Mouse (Mus musculus): ENCODE measurements at regions not wholly inside any gene's neighbourhood (a gene's known extent, or its start where the extent isn't known, plus 50 kb on each side); places are given as distances from the start of the nearest gene placed in this dataset.

GRCm38 (mm10) chr13:101456926-101457325, 311.1 kb downstream of the Pik3r1 start:
- no peak for ATAC-seq (replicated peaks; ENCODE audit: low read depth, poor library complexity, severe bottlenecking)

GRCm38 (mm10) chr13:101454276-101454675, 313.7 kb downstream of the Pik3r1 start:
- ATAC-seq (replicated peaks; ENCODE audit: low read depth, poor library complexity, severe bottlenecking) = no peak

- no peak for ATAC-seq (replicated peaks; ENCODE audit: low read depth, poor library complexity, severe bottlenecking)
These were observed 317.5 kb downstream of the Pik3r1 start for GRCm38 (mm10) chr13:101450501-101450900.

DNA sequence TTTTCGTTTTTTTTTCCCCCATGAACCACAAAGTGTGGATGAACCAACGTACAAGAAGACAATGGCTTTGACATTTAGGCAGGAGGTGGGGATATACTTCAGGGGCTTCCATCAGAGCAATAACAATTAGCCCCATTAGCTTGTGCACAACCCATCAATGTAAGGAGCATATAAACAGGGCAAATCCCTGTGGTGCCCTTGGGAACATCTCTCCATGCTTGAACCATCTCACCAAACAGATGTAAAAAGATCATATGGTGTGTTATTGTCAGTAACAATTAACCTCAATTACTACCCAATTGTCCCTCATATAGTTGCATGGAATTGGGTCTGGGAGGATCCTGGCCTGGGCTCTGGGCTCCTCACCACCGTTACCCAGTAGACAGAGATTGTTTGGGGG, 328.5 kb downstream of the Pik3r1 start:
- no peak for ATAC-seq (replicated peaks; ENCODE audit: low read depth, poor library complexity, severe bottlenecking)

- peak; percentile 58; the same call in 1 of the 2 replicates for ATAC-seq (replicated peaks; ENCODE audit: low read depth, poor library complexity, severe bottlenecking)
These were observed 329.0 kb downstream of the Pik3r1 start for GRCm38 (mm10) chr13:101439041-101439440.

DNA sequence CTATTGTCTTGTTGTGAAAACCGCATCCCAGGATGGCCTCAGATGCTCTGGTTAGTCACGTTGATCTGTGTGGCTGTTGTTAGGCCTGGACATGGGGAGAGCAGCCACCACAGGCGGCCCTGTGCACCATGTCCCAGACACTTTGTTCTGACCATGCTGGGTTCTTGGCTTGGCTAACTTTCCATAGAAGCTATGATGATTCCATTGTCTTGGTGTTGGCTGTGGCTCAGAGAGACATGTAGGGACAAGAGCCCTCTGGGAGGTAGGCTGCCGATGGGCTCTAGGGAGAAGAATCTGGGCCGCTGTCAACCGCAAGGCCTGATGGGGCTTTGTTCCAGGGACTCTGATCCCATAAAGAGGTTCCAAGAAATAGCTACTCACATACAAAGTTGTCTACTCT, 334.9 kb downstream of the Pik3r1 start:
- ATAC-seq (replicated peaks; ENCODE audit: low read depth, poor library complexity, severe bottlenecking) = no peak

- no peak for ATAC-seq (replicated peaks; ENCODE audit: low read depth, poor library complexity, severe bottlenecking)
These were observed 340.4 kb downstream of the Pik3r1 start for GRCm38 (mm10) chr13:101427426-101428221.

DNA sequence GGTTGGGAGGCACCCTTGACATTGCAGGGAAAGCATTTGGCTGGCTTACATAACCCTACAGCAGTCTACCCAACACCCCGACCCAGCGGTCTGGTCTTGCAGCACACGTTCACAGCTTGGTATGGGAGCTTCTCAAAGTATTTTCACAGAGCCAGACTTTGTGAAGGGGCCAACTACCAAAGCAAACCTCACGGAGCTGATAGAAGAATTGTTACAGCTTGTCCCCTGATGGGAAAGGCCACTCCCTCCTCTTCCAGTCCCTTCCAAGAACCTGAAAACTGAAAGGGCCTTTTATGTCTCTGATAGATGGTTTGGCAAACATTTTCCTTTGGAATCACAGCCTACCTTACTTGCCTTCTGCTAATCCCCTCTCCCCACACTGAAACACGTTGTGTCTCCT, 341.6 kb downstream of the Pik3r1 start:
- ATAC-seq (replicated peaks; ENCODE audit: low read depth, poor library complexity, severe bottlenecking) = no peak

DNA sequence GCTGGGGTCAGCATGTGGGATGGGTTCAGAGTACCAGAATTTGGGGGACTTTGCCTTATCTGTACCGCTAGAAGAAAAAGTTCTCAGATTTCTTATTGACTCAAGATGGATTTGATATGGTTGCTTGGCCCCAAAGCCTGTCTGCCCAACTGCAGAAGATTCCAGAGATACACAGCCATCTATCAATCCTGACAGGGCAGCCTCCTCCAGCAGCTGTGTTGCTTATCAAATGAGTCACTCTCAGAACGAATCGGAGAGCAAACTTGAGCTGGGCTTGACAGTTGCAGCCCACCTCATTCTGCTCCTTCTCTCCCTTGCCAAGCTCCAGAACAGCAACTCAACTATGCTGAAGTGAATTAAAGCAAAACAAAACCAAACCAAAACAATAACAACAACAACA, 345.9 kb downstream of the Pik3r1 start:
- no peak for ATAC-seq (replicated peaks; ENCODE audit: low read depth, poor library complexity, severe bottlenecking)

GRCm38 (mm10) chr13:101419457-101420025, 348.5 kb downstream of the Pik3r1 start:
- no peak for ATAC-seq (replicated peaks; ENCODE audit: low read depth, poor library complexity, severe bottlenecking)

- no peak for ATAC-seq (replicated peaks; ENCODE audit: low read depth, poor library complexity, severe bottlenecking)
These were observed 349.7 kb downstream of the Pik3r1 start for GRCm38 (mm10) chr13:101418272-101418671.

DNA sequence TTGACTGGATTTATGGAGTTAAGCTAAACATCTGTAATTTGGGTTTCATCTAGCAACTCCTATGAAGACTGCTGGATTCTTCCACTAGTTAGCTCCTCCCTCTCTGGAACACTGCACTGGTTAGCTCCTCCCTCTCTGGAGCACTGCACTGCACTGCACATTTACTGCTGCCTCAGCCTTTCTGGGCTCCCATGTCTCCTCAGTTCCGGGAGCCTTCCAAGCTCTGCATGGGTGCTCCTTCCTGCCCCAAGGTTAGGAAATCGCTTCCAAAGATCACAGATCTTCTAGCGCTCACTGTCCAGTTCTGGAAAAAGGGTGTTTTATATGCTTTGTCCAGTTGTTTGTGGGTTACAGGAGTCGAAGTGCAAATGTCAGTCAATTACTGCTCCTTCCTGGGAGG, 359.1 kb downstream of the Pik3r1 start:
- ATAC-seq (replicated peaks; ENCODE audit: low read depth, poor library complexity, severe bottlenecking) = no peak

DNA sequence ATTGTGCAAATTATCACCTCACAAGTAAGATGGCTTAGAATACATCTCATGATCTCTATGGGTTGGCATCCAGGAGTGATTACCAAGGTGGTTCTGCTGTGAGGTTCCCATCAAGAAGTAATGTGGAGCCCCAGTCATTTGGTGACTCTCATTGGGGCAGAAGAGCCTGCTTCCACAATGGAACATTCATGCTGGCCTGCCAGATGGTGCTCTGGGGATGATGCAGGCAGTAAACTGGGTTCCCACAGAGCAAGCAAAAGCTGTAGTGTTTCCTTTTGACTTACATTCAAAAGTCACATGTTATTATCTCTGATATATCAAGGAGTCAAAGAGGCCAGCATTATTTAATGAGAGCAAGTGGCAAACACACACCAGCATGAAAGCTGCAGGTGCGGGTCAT, 360.4 kb downstream of the Pik3r1 start:
- ATAC-seq (replicated peaks; ENCODE audit: low read depth, poor library complexity, severe bottlenecking) = no peak

- no peak for ATAC-seq (replicated peaks; ENCODE audit: low read depth, poor library complexity, severe bottlenecking)
These were observed 394.3 kb downstream of the Pik3r1 start for GRCm38 (mm10) chr13:101373581-101374189.

GRCm38 (mm10) chr13:101371906-101372305, 396.1 kb downstream of the Pik3r1 start:
- no peak for ATAC-seq (replicated peaks; ENCODE audit: low read depth, poor library complexity, severe bottlenecking)

DNA sequence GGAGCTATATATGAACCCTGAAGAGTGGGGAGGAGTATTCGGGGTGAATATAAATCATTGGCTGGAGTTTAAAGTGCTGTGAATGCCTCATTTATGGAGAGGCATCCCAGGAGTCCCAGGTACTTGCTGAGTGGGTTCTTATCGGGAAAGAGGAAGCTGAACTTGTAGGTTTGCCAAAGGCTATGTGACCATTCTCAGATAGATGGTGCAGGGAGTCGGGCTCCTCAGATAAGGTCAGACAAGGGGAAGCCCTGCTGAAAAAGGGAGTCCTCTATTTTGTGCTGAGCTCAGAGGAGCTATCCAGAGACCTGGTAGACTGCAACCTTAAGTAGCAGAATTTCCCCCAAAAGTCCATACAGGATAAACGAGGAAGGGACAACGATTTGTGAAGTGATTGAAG, 399.8 kb downstream of the Pik3r1 start:
- ATAC-seq (replicated peaks; ENCODE audit: low read depth, poor library complexity, severe bottlenecking) = no peak

- no peak for ATAC-seq (replicated peaks; ENCODE audit: low read depth, poor library complexity, severe bottlenecking)
These were observed 412.7 kb downstream of the Pik3r1 start for GRCm38 (mm10) chr13:101355363-101355762.

GRCm38 (mm10) chr13:101351123-101351522, 416.9 kb downstream of the Pik3r1 start:
- ATAC-seq (replicated peaks; ENCODE audit: low read depth, poor library complexity, severe bottlenecking) = no peak

- no peak for ATAC-seq (replicated peaks; ENCODE audit: low read depth, poor library complexity, severe bottlenecking)
These were observed 418.7 kb downstream of the Pik3r1 start for GRCm38 (mm10) chr13:101349354-101349753.

GRCm38 (mm10) chr13:101338280-101338872, 429.6 kb downstream of the Pik3r1 start:
- no peak for ATAC-seq (replicated peaks; ENCODE audit: low read depth, poor library complexity, severe bottlenecking)

DNA sequence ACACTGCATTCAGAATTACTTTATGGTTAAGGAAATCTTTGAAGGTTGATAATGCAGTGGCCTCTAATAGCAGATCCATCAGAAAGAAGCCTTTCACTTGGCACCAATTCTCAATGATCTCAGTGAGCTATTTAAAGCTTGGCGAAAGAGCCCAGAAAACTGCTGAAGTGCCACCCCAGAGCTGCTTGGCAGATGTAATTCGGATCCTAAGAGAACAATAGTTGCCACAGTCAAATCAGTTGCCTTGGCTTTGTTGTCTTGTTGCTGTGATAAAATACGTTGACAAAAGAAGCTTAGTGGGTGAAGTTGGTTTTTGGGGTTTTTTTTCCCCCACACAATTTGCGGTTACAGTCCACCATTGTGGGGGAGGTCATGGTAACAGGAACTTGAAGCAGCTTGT, 449.4 kb downstream of the Pik3r1 start:
- ATAC-seq (replicated peaks; ENCODE audit: low read depth, poor library complexity, severe bottlenecking) = no peak

All from common myeloid progenitor, adult 5-6 weeks (primary cell).